Mouse (Mus musculus): ENCODE data around the gene Tmem231. TPM values are rescaled to one million over a fixed set of nuclear protein-coding genes. Genes with fewer than 3 reads are reported as not detected.
"Not testable (repeated sequence)": the region's sequence is repeated elsewhere in the genome, so short reads cannot be mapped to it uniquely, and the experiment has no call there.

Tmem231 gene
- polyA plus RNA-seq, 1 experiment from 2014 or later = 1.5 TPM

DNA sequence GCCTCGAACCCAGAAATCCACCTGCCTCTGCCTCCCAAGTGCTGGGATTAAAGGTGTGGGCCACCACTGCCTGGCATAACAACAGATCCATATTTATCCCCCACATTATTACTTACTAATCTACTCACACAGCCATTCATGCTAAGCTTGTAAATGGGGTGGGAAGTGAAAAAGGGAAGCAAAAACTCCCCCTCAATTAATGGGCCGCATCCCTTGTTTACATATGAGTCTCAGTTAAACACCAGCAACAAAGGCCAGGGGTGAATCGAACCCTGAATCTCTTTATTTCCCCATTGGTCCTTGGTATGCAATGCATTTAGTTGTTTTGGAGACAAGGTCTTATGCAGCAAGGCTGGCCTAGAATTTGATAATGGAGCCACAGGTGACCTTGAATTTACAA lies 17.2 kb upstream of the Tmem231 start:
- no peak for DNase-seq (ENCODE audit: low spot score)

DNA sequence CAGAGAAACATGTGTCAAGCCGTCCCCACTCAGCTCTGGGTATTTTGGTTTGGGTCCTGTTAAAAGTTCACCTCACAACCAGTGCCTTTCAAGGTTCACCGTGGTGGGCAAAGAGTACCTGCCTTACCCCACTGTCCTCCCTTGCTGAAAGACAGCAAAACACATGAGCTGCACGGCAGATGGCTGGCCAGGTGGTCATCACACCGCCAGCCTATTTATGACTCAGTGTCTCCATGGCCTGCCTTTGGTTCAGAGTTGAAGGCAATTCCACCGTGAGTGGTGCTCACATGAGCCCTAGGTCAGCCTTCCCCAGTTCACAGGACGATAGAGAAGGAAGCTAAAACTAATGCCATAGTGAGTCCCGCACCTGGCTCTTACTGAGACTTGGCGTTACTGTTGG lies 14.3 kb upstream of the Tmem231 start:
- DNase-seq (ENCODE audit: low spot score) = no peak

DNA sequence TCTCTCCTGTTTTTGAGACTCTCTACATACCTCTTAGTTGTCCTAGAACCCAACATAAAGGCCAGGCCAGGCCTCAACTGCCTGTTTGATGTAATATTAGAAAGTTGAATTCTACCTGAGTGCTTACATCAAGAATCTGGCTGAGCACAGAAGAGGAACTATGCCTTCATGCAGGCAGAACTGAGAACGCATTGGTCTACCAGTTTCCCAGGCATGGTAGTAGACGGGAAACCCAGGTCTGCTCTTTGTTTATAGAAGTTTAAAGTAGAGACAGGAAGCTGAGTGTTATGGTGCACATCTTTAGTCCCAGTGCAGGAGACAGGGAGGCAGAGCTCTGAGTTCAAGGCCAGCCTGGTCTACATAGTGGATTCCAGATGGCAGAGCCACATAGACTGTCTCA lies 13.5 kb upstream of the Tmem231 start:
- DNase-seq (ENCODE audit: low spot score) = no peak

DNA sequence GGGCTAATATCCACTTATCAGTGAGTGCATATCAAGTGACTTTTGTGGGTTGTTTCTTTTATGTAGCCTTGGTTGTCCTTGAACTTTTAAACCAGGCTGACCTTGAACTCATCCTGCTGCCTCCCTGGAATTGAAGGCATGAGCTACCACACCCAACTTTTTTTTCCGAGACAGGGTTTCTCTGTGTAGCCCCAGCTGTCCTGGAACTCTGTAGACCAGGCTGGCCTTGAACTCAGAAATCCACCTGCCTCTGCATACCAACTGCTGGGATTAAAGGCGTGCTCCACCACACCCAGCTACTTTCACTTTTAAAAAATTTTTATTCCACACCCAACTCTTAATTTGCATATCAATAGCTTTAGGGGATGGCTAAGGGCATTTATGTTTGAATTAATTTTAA lies 9.9 kb upstream of the Tmem231 start:
- DNase-seq (ENCODE audit: low spot score) = no peak

DNA sequence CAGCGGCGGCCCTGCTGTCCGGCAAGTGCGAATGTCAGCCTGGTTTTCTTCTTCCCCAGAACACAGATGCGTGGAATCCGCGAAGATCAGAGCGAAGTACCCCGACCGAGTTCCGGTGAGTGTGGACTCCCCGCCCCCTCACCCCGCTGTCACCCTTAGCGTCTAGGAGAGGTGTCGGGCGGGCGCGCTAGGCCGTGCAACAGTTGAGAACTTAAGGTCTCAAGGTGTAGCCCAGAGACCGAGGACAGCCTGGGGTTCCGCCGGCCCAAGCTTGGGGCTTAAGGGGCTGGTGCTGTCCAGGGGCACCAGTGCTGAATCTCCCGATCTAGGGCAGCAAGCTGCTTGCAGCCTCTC lies 7.4 kb upstream of the Tmem231 start:
- peak; percentile 55 for DNase-seq (ENCODE audit: low spot score)

DNA sequence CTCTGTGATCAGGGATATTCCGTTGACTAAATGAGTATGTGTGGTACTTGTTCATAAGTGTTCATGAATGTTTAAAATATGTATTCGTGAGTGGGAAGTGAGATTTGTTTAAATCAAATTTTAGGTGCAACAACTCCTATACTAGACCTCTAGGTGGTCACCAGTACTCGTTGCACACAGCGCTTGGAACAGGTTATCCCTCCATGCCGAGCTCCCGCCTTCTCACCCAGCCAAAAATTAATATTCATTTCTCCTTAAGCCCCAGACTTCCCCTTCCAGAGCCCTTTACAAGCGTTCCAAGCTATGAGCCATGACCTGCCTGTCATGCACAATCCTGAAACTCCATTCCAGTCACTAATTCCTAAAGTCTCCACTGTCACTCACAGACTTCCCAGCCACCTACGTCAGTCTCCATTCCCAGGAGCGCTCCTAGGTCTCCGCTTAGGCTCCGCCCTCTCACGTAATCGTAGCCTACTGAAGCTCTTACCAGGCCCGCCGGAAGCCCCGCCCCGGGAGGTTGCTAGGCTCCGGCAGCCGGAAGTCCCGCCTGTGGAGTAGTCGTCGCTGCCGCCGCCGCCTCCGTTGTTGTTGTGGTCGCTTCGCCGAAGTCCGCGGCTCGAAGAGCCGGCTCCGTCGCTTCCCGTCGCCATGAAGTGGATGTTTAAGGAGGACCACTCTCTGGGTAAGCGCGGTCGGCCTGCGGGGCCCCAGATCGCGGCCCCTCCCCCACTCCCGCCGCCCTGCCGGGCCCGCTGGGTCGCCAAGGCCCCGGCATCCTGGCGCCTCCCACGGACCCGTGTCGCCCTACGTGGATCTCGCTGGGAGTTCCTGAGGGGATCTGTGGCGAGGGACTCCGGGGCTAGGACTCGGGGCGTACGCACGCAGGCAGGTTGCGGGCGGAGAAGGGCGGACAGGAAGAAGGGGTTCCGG lies 6.8 kb upstream of the Tmem231 start, which contains the start of gene Gabarapl2:
Gene Gabarapl2, plus strand, starts transcription at position 533 of the 930 bp plus-strand sequence.
- peak; percentile 94 for DNase-seq (ENCODE audit: low spot score)

DNA sequence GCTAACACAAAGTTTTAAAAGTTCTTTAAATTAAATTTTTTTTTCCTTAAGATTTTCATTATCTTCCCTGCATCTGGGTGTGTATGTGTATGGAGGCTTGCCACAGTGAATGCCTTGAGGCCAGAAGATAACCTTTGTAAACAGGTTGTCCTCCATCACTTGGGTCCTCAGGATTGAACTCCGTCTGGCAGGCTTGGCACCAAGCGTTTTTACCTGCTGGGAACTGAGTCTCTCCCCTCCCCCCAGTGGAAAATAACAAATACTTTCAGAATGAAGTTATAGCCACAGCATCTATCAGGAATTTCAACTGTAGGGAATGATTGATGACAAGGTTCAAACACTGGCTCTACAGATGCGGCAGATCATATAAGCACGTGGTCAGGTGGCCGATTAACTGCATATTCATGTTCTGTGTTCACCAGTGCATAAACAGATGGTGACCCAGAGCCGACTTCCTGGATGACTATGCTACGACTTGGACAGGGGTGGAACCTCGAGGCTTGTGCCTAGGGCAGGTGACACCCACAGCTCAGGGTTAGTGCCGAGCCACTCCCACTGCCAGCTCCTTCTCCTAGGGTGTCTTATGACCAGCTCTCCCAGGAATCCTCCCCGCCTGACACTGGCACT lies 5.9 kb upstream of the Tmem231 start:
- peak; percentile 23 for DNase-seq (ENCODE audit: low spot score)

DNA sequence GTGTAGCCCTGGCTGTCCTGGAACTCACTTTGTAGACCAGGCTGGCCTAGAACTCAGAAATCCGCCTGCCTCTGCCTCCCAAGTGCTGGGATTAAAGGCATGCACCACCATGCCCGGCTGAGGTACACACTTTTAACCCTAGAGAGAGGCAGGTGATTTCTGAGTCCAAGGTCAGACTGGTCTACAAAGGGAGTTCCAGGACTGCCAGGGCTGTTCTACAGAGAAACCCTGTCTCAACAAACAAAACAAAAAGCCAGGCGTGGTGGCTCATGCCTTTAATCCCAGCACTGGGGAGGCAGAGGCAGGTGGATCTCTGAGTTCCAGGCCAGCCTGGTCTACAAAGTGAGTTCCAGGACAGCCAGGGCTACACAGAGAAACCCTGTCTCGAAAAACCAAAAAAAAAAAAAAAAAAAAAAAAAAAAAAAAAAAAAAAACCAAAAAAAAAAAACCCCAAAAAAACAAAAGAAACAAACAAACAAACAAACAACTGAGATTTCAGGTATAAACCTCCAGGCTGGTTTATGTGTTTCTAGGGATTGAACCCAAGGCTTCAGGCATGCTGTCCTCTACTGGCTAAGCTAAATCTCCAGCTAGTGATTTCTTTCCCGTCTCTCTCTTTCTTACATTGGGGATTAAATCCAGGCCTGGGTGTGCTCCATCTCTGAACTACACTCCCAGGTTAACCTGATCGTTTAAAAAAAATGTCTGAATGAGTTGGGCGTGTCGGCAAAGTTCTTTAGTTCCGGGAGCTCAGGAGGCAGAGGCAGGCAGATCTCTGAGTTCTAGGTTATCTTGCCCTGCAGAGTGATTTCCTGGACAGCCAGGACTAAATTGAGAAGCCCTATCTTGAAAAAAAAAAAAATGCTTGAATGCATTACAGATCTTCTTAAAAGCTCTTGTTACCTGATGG lies 4.7 kb upstream of the Tmem231 start:
- DNase-seq (ENCODE audit: low spot score) = not testable (repeated sequence)

DNA sequence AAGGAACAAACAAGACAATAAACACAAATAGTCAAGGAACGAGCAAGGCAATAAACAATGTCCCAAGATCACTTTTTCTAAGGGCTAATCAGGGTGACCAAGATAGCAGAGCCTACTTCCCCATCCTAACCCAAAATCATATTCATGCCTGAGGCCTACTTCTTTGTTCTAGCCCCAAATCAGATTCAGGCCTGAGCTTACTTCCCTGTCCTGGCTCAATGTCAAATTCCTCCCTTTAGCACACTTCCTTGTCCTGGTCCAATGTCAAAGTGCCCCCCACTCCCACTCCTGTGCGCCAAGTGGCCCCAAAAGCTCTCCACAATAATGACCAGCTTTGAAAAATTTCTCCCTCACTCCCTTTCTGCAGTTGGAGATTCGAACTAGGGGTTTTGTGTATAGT lies 3.5 kb upstream of the Tmem231 start:
- no peak for DNase-seq (ENCODE audit: low spot score)

DNA sequence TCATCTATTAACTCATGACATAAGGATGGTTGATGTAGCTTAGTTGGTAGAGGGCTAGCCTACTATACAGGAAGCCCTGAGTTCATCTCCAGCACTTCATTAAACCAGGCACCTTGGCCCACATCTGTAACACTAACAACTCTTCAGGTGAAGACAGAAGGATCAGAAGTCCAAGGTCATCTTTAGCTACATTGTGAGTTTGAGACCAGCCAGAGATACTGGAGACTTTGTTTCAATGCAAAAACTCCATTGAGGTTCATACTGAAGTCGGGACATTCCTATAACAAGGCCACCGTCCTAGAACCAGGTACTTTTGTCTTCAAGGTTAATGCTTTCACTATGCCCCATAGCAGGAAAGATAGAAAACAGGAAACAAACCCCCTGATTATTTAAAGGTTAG lies 520 bp upstream of the Tmem231 start:
- DNase-seq (ENCODE audit: low spot score) = no peak

DNA sequence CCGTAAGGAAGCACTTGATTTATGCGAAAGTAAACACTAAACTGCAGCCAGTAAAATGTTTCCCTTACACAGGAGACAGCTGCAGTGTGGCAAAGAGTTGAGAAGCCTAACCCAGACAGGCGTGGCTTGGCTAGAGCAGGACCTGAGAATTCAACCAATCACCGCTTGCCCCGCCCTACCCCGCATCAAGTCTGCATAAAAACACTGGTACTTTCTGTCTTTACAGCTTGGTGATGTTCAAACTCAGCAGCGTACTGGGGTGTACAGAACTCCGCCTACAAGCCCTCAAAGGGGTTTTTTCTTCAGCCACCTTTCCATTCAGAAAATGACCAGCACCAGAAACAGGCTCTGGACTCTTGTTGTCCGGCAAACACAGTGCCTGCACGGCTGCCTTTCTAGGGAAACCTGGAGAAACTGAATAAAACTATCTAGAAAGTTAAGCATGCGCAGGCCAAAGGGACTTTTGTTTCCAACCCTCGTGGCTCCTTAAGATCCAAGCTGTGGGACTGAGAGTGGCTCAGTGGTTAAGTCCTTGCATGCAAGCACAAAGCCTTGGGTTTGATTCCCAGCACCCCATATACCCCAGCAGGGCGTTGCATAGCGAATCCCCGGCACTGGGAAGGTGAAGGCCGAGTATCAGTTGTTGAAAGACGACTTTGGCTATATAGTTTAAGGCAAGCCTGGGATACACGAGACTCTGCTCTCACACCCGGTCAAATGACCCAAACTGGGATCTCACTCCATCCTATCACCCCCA lies 923 bp downstream of the Tmem231 start:
- DNase-seq (ENCODE audit: low spot score) = peak; percentile 33

DNA sequence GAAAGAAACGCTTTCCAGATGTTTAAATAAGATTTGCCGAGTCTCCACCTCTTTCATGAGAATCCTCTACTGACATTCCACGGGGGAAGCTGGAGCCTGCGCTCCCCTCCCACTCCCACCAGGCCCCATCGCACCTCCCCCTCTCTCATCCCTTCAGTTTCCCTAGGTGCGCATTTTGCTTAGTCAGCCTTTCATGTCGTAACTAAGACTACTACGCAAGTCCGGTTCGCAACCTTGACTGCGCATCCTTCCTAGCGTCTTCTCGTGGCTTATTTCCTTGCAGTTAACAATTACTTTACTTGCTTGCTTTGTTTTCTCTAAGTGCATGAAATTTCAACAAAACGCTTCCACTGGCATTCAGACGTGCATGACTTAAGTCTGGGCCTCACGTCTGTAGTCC lies 2.0 kb downstream of the Tmem231 start:
- DNase-seq (ENCODE audit: low spot score) = no peak

DNA sequence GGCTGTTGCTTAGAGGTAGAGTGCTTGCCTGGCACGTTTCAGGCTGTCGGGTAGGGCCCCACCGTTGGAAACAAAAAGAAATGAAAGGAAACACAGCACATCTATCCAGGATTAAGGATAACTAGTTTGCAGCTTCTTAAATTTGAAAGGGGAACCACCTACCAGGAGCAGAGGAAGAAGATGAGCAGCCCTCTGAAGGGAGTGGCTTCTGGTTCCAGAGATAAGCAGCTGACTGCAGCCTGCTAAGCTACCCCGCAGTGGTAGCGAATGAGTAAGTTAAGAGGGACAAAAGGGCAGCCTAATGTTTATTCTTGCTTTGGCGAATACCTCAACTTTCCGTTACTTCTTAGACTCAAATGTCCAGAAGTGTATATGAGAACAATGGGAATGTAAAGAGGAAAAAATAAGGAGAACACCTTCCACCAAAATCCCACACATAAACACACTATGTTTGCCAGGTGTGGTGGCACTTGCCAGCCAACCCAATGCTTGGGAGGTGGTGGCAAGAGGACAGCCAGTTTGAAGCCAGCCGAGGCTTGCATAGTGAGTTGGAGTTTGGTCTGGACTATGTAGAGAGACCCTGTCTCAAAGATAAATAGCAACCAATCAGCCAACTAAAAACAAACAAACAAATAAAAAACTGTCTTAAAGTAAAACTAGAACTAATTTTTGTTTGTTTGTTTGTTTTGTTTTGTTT lies 3.9 kb downstream of the Tmem231 start:
- no peak for DNase-seq (ENCODE audit: low spot score)

DNA sequence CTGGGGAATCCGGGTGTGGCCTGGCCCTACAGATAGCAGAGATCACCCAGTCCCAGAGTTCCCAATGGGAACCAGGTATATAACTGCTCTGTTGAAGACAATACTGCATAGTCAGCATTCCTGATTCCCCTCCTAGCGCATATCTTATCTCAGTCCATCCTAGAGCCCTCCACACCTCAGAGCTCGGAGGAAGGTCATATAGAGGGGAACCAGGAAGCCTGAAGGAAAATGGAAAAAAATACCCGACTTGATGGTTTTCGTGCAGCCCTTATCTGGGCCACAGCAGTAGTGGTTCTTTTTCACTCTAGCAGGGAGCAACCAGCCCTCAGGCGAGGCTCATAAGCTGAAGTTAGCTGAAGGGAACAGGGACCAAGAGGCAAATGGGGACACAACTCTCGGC lies 8.7 kb downstream of the Tmem231 start:
- DNase-seq (ENCODE audit: low spot score) = no peak

DNA sequence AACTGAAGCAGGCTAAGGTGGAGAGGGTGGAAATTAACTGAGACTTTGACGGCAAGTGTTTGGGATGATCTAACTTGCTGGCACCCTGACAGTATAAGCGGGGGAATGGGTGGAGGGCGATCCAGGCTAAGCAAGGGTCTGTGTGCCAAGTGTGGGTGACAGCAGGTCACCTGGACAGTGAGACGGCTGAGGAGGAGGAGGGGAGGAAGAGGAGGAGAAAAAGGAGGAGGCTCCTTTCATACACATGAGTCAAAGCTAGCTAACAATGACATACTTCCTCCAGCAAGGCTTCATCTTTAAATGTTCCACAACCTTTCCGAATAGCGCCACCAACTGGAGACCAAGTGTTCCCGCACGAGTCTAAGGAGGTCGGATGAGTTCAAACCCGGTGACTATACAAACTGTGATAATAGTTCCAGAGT lies 10.3 kb downstream of the Tmem231 start:
- DNase-seq (ENCODE audit: low spot score) = peak; percentile 67

DNA sequence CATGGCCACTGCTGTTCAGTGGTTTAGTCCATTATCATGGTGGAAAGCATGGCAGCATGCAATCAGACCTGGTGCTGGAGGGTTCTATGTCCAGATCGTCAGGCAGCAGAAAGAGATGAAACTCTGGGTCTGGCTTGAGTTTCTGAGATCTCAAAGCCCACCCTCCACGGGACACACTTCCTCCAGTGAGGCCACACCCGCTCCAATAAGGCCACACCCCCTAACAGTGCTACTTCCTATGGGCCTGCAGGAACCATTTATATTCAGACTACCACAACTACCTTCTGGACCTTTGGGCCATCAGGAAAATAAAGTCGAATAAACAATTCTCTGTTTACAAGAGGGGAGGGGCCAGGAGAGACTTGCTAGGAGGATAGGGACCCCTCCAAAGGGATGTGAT lies 12.7 kb downstream of the Tmem231 start:
- no peak for DNase-seq (ENCODE audit: low spot score)

DNA sequence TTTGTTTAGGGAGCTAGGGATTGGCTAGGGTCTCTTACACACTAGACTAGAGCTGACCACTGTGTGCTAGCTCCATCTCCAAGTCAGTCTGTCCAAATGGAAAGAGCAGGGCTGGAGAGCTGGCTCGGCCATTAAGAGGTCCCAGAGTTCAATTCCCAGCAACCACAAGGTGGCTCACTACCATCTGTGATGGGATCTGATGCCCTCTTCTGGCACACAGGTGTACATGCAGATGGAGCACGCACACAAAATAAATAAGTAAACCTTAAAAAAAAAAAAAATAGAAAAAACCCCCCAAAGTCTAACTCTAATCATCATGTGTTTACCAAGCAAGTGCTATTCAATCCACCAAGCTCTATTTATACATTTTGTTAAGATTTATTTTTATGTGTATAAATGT lies 14.0 kb downstream of the Tmem231 start:
- no peak for DNase-seq (ENCODE audit: low spot score)

DNA sequence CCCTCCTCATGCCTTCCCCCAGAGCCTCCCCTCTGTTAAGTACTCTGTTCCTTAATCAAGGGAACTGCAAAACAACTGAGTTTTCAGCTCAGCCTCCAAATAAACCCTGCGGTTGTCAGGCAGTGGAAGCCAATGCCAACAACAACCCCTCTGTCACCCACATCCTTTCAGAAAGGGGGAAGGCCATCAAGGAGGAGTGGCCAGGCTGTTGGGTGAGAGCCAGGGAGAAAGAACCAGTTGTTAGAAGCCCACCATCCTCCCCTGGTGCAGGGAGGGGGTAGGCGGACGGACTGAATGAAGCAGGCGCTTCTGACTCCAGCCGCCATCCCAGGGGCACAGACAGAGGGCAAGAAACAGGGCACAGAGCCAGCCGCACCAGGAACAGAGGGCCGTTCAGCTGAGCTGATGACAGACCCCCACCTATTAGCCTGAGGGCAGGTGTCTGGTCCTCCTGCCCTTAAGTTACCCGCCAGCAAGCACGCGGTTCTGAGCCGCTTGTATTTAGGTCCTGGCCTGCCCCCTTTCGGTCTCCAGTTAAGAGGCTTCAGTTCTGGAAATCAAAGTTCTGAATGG lies 20.7 kb downstream of the Tmem231 start:
- DNase-seq (ENCODE audit: low spot score) = no peak

DNA sequence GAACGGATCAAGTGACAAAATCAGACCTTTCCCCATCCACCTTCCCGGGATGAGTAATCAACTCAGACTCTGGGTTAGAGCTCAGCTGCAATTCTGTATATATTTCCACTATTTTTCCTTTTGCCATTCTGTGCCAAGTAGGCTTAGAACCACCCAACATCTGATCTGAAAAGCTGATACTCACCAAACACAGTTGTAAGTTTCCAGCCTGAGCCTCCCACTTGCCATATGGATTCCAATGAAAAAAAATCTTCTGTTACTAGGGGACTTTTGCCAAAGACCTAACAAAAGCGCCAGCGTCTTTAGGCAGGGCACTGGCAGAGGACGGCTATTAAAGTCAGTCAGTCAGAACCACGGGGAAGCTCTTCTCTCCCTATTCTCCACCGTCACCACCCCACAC lies 22.1 kb downstream of the Tmem231 start:
- no peak for DNase-seq (ENCODE audit: low spot score)
